Mouse (Mus musculus) liver, adult 2 months (tissue): Measurements from ENCODE around the gene Ap2m1. TPM values are rescaled to one million over a fixed set of nuclear protein-coding genes. Genes with fewer than 3 reads are reported as not detected.

Experiments used
- DNase-seq: peaks from one replicate; pipeline ENCODE4 v3.0.0-alpha.2; 2011; ENCODE audit warnings: low read depth, low spot score; ENCODE audit errors: extremely low read depth
- H3K27ac ChIP-seq: fragments of 200-500 bp; replicated peaks from 2 replicates; pipeline ENCODE4 v1.5.1; 2012; ENCODE audit warnings: low read depth, mild to moderate bottlenecking, control low read depth, inconsistent platforms, low read length; ENCODE audit not compliant: insufficient read depth
- H3K27me3 ChIP-seq: fragments of 200-500 bp; 2 replicates; pipeline ENCODE4 v1.6.1; 2012; ENCODE audit warnings: mild to moderate bottlenecking, moderate library complexity, low read length, inconsistent platforms; ENCODE audit not compliant: control insufficient read depth, insufficient read depth
- H3K36me3 ChIP-seq: fragments of 200-500 bp; 2 replicates; pipeline ENCODE4 v1.6.1; 2012; ENCODE audit warnings: low read length, inconsistent platforms; ENCODE audit not compliant: control insufficient read depth, insufficient read depth
- H3K4me1 ChIP-seq: fragments of 200-500 bp; 2 replicates; pipeline ENCODE4 v1.6.1; 2011; ENCODE audit warnings: low read length; ENCODE audit not compliant: control insufficient read depth, insufficient read depth
- H3K4me3 ChIP-seq: fragments of 200-500 bp; 2 replicates; pipeline ENCODE4 v1.5.1; 2011; ENCODE audit warnings: low read depth, mild to moderate bottlenecking, control low read depth, low read length, moderate library complexity; ENCODE audit not compliant: insufficient read depth
- H3K79me2 ChIP-seq: fragments of 200-500 bp; 2 replicates; pipeline ENCODE4 v1.6.1; 2012; ENCODE audit warnings: inconsistent platforms, mild to moderate bottlenecking, low read length, moderate library complexity; ENCODE audit not compliant: control insufficient read depth, insufficient read depth
- H3K9ac ChIP-seq: fragments of 200-500 bp; 2 replicates; pipeline ENCODE4 v1.6.1; 2012; ENCODE audit warnings: low read depth, mild to moderate bottlenecking, control low read depth, inconsistent platforms, low read length
- CTCF ChIP-seq: fragments of 200-500 bp; IDR thresholded peaks from 2 replicates; pipeline ENCODE4 v1.5.1; 2011; ENCODE audit warnings: low read depth, low read length, control low read depth
- POLR2A ChIP-seq: fragments of 200-500 bp; IDR thresholded peaks from 2 replicates; pipeline ENCODE4 v1.6.1; 2011; ENCODE audit warnings: low read length, control low read depth; ENCODE audit not compliant: insufficient read depth; ENCODE audit errors: extremely low read depth
- WGBS: fragments of 180-500 bp; shearing (Covaris S2); methylation state at CpG from one replicate; pipeline ENCODE4 v1.1.7; 2018; 5-methylcytosine and 5-hydroxymethylcytosine counted together
- polyA plus RNA-seq: library from polyadenylated mRNA; depleted of rRNA; stranded (reverse); fragments of >200 nt; gene quantifications from 2 replicates; pipeline ENCODE4 v1.2.3, GENCODE M21; 2012
- total RNA-seq: library from RNA; depleted of rRNA; stranded (reverse); fragments of >200 nt; gene quantifications from 2 replicates; pipeline ENCODE4 v1.2.3, GENCODE M21; 2014

Ap2m1 gene
- total and polyA plus RNA-seq, 2 experiments = 151 to 343 TPM

DNA sequence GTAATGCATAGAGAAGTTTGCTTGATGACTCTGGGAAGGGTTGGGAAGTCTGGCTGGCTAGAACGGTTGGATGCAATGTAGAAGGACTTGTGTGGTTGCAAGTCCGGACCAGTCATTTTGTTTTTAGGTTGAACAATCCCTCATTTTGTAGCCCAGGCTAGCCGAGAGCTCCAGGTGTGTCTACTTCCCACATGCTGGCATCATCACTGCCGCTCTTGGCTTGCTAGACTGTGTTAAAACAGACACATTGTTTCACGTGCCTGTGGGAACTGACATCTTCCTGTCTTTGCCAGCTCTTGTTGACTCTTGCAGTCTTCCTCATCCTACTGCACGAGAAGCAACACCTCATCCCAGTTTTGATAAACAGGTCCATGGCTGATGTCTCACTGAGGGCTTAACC, 19.7 kb downstream of the Ap2m1 start:
- Histone ChIP-seq H3K27ac (no peak overlapping the region), H3K4me1 (no peaks in the 10 kb centered on the region), H3K27me3 (no peaks in the 10 kb centered on the region), H3K36me3 (peaks cover 57% of the 10 kb centered on the region), H3K9ac (no peak overlapping the region), H3K4me3 (no peak overlapping the region), H3K79me2 (peaks cover 4% of the 10 kb centered on the region; the same call in 1 of the 2 replicates)
- TF ChIP-seq POLR2A (no peak), CTCF (no peak)
- WGBS = 84% methylated on average over 6 of the region's 6 CpGs
- no peak for DNase-seq

DNA sequence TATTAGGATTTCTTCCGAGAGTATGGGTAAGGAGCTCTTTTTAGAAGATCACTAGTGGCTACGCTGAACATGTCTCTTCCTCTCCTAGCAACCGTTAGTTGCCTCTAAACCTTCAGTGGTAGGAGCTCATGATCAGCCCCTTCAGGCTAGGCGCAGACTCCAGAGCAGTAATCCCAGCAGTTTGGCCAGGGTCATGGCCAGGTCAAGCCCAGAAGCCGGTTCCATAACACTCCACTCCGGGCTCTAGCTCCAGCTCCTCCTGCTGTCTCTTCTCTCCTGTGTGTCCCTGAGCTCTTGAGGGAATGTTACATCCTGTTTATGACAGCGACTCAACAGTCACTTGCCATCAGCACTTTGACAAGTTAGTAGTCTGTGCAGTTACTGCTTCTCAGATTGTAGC, 22.1 kb downstream of the Ap2m1 start:
- H3K27me3 ChIP-seq = no peaks in the 10 kb centered on the region
- H3K79me2 ChIP-seq = no peaks in the 10 kb centered on the region
- no peak for DNase-seq
- H3K36me3 ChIP-seq = peaks cover 56% of the 10 kb centered on the region
- no peak overlapping the region for H3K9ac ChIP-seq
- H3K27ac ChIP-seq = no peak overlapping the region
- TF ChIP-seq POLR2A (no peak), CTCF (no peak)
- H3K4me3 ChIP-seq = no peak overlapping the region
- H3K4me1 ChIP-seq = no peaks in the 10 kb centered on the region
- 74% methylated on average over 7 of the region's 7 CpGs for WGBS

DNA sequence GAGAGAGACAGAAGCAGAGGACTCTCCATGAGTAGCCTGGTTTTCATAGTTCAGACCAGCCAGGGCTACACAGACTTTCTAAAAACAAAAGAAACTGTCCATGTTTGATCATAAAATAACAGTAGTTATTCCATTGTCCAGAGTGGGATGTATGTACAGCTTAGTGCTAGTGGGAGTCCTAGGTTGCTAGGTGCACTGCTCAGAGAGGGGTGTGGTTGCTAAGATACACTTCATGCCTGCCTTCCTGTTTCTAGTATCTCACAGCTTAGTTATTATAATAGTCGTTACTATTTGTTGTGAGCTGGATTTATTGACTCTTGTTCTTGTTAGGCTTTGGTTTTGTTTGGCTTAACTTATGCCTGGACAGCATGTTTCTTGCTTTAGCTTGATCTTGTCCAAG, 29.8 kb downstream of the Ap2m1 start:
- peaks cover 17% of the 10 kb centered on the region for H3K36me3 ChIP-seq
- H3K27me3 ChIP-seq = no peaks in the 10 kb centered on the region
- H3K79me2 ChIP-seq = no peaks in the 10 kb centered on the region
- 57% methylated on average over 1 of the region's 1 CpGs for WGBS
- no peaks in the 10 kb centered on the region for H3K4me1 ChIP-seq
- H3K27ac ChIP-seq = no peak overlapping the region
- no peak overlapping the region for H3K4me3 ChIP-seq
- no peak for DNase-seq
- TF ChIP-seq CTCF (no peak), POLR2A (no peak)
- no peak overlapping the region for H3K9ac ChIP-seq

DNA sequence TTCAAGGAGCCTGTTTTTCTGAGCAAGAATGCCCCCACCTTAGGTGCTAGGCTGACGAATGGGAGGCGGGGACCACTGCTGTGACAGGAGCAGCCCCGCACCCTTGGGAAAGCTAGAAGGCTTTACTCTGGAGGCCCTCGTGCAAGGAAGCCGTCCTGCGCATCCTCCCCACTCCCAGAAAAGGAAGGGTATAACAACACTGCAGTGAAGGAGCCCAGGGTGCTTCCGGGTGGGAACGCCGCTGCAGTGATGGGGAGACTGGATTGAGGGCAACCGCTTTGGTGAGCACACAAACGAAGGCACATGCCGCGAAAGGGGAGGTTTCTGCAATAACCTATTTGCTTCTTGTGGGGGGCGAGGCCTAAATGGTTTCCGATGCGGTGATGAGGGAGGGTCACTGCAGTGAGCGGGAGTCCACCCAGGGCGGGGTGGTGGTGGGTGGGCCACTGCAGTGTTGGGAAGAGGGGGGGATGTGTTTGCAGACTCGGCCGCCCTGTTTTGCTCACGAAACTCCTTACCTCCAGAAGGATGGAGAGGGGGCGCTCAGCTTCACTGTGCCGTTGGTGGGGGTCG, 54.2 kb downstream of the Ap2m1 start, which contains the start of gene Vwa5b2:
Gene Vwa5b2, plus strand, starts transcription at position 106 of the 573 bp plus-strand sequence.
- no peak within 1 kb of the TSS; the same call in 1 of the 2 replicates for H3K4me3 ChIP-seq
- no peaks in the 10 kb centered on the region for H3K36me3 ChIP-seq
- no peak for DNase-seq
- H3K79me2 ChIP-seq = no peaks in the 10 kb centered on the region
- peaks cover 28% of the 10 kb centered on the region for H3K27me3 ChIP-seq
- TF ChIP-seq CTCF (no peak), POLR2A (no peak)
- no peak within 1 kb of the TSS for H3K27ac ChIP-seq
- H3K9ac ChIP-seq = no peak within 1 kb of the TSS
- no peaks in the 10 kb centered on the region for H3K4me1 ChIP-seq
- WGBS = 6% methylated on average over 24 of the region's 24 CpGs

DNA sequence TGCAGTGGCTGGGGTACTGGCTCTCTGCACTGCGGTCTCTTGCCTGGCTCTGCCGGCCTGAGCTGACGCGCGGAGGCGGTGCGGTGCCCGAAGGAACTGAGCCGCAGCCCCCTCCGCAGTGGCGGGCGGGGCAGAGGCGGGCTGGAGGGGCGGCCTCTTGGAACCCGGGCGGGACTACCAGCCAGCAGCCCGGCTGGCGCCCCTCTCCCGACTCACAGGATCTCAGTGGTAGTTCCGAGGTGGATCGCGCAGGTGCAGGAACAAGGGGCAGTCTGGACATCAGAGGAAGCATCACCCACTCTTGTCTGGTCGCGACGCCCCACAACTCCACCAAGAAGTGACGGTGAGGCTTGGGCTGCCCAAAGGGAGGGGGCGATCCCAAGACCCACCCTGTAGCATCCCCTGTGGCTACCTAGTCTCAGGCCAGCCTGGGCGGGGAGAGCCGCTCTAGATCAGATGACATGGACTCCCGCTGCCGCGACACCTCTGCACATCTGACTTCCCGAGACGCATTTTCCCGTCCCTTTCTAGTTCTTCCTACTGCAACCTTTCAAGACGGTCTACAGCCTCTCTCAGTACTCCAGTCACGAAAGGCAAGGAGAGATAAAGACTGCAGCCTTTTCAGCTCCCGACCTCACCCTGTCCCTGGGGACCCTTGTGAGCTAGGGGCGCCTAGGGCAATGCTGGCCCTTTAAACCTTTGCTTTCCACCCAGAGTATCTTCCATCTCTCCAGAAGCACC, 54.8 kb downstream of the Ap2m1 start:
- H3K27ac ChIP-seq = no peak overlapping the region
- no peaks in the 10 kb centered on the region for H3K4me1 ChIP-seq
- WGBS = 2% methylated on average over 39 of the region's 39 CpGs
- H3K79me2 ChIP-seq = no peaks in the 10 kb centered on the region
- H3K36me3 ChIP-seq = no peaks in the 10 kb centered on the region
- H3K27me3 ChIP-seq = peaks cover 30% of the 10 kb centered on the region
- H3K9ac ChIP-seq = no peak overlapping the region
- DNase-seq = no peak
- TF ChIP-seq CTCF (no peak), POLR2A (no peak)
- no peak overlapping the region; the same call in 1 of the 2 replicates for H3K4me3 ChIP-seq

DNA sequence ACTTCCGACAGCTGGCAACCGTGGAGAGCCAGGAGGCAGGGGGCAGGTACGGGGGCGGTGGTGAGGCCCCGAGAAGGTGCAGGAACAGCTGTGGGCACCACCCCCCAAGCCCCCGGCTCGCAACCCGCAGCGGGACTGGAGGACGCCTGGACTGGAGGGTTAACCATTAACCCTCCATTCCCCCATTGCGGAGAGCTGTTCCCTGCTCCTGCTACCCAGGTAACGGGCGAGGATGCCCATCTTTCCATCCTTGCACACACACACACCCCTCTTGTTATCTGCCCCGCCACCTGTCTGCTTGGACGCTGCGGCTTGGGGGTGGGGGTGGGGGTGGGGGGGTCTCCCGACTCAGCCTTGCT, 55.4 kb downstream of the Ap2m1 start:
- Histone ChIP-seq H3K79me2 (no peaks in the 10 kb centered on the region), H3K27ac (no peak overlapping the region), H3K4me3 (no peak overlapping the region), H3K4me1 (no peaks in the 10 kb centered on the region), H3K36me3 (no peaks in the 10 kb centered on the region), H3K27me3 (peaks cover 30% of the 10 kb centered on the region), H3K9ac (no peak overlapping the region)
- WGBS = 2% methylated on average over 17 of the region's 17 CpGs
- no peak for TF ChIP-seq CTCF
- TF ChIP-seq POLR2A = no peak
- DNase-seq = no peak
